7 mouse cellular contexts compared by ENCODE assay signal in the genomic region with DNA sequence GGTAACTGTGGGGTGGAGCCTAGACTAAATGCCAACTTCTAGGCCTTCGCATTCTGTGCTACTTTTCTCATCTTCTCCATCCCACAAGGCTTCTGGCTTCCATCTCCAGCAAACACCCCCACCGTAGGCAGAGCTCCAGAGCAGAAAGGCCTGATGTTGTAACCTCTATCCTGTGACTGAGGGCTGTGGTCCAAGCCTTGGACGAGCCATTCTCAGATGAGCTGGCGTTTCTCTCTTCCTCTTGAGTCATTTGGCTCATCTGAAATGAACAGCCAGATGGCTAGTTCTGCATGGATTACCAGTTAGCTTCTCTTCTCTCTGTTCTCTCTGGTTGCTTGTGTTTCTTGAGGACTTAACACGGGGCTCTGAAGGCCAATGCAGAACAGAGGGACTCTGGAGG. TPM values are rescaled to one million over a fixed set of nuclear protein-coding genes. Genes with fewer than 3 reads are reported as not detected.
DNase-seq lines count a peak whose midpoint lies in the region; ATAC-seq and TF ChIP-seq lines count a peak whose summit lies in the region.

No protein-coding gene starts in this region.

- no peaks in the 10 kb centered on the region for H3K27me3 ChIP-seq in lung, postnatal 0 days (replicated peaks; ENCODE audit: insufficient read depth, low read length)
- no peaks in the 10 kb centered on the region for H3K27me3 ChIP-seq in kidney, embryonic 16.5 days (ENCODE audit: insufficient read depth, low read length)

- ATAC-seq in cerebellum, adult (ENCODE audit: insufficient number of reproducible peaks, low FRiP score, low TSS enrichment): peak; percentile 87
- peak; percentile 64 for ATAC-seq in granulocyte monocyte progenitor cell, adult 5-6 weeks (replicated peaks; ENCODE audit: poor library complexity, severe bottlenecking)
- ATAC-seq in lung, postnatal 0 days: peak; percentile 54
- ATAC-seq in kidney, embryonic 16.5 days (ENCODE audit: low FRiP score, low TSS enrichment): no peak

- no peak overlapping the region for H3K9ac ChIP-seq in lung, postnatal 0 days (replicated peaks; ENCODE audit: low read depth)
- H3K9ac ChIP-seq in kidney, embryonic 16.5 days (replicated peaks; ENCODE audit: low read length): no peak overlapping the region

- DNase-seq in adipocyte (ENCODE audit: low spot score): peak; percentile 95
- DNase-seq in lung, postnatal 0 days (ENCODE audit: low spot score): peak; percentile 69
- DNase-seq in embryo, embryonic 9.5 days (ENCODE audit: extremely low spot score): no peak
- no peak for DNase-seq in c-Kit-positive CD71-positive TER-119-positive erythroid progenitor cells, embryonic 14.5 days (ENCODE audit: low spot score)

- H3K36me3 ChIP-seq in lung, postnatal 0 days (ENCODE audit: insufficient read depth, low read length): no peaks in the 10 kb centered on the region
- H3K36me3 ChIP-seq in kidney, embryonic 16.5 days (ENCODE audit: insufficient read depth, low read length): no peaks in the 10 kb centered on the region

- H3K9me3 ChIP-seq in lung, postnatal 0 days (ENCODE audit: low read length): no peaks in the 10 kb centered on the region
- H3K9me3 ChIP-seq in kidney, embryonic 16.5 days (ENCODE audit: low read length): no peaks in the 10 kb centered on the region

- WGBS in lung, postnatal 0 days: 45% methylated on average over 5 of the region's 5 CpGs
- WGBS in kidney, embryonic 16.5 days: 76% methylated on average over 5 of the region's 5 CpGs

- no peak overlapping the region for H3K4me2 ChIP-seq in lung, postnatal 0 days (replicated peaks; ENCODE audit: low read depth, low read length)
- no peak overlapping the region for H3K4me2 ChIP-seq in kidney, embryonic 16.5 days (replicated peaks; ENCODE audit: low read depth, low read length)

- H3K4me1 ChIP-seq in lung, postnatal 0 days (ENCODE audit: insufficient read depth, low read depth, low read length): no peaks in the 10 kb centered on the region
- H3K4me1 ChIP-seq in kidney, embryonic 16.5 days (ENCODE audit: insufficient read depth, low read length): no peaks in the 10 kb centered on the region

- no peak for TF ChIP-seq CTCF in lung, postnatal 0 days (IDR thresholded peaks at IDR 0.05)

- no peak overlapping the region for H3K4me3 ChIP-seq in lung, postnatal 0 days (ENCODE audit: low read depth, low read length)
- no peak overlapping the region for H3K4me3 ChIP-seq in kidney, embryonic 16.5 days (ENCODE audit: low read length)

- TF ChIP-seq EP300 in lung, postnatal 0 days (IDR thresholded peaks at IDR 0.05): no peak

- H3K27ac ChIP-seq in lung, postnatal 0 days (ENCODE audit: low read length): no peak overlapping the region
- no peak overlapping the region for H3K27ac ChIP-seq in kidney, embryonic 16.5 days (ENCODE audit: low read length)

RNA-seq across cellular contexts. Expression of gene Itgb2, which starts 14.9 kb away (rescaled TPM):
- 17.1 and 28.9 TPM in 2 replicates for total RNA-seq in granulocyte monocyte progenitor cell, adult 5-6 weeks (2014; fragmentation: Nextera tagmentation)
- 32.0 and 36.6 TPM in 2 replicates for total RNA-seq in granulocyte monocyte progenitor cell, adult 5-6 weeks (2017)
- polyA plus RNA-seq in lung, postnatal 0 days (2015; fragmentation: Nextera tagmentation; extraction: Ambion mirVana): 19.1 and 21.1 TPM in 2 replicates
- polyA plus RNA-seq in kidney, embryonic 16.5 days (2015; fragmentation: Nextera tagmentation; extraction: Ambion mirVana): 1.6 and 1.7 TPM in 2 replicates

RNA-seq across cellular contexts. Expression of gene Fam207a, which starts 29.3 kb away (rescaled TPM):
- 14.6 and 14.8 TPM in 2 replicates for total RNA-seq in granulocyte monocyte progenitor cell, adult 5-6 weeks (2014; fragmentation: Nextera tagmentation)
- total RNA-seq in granulocyte monocyte progenitor cell, adult 5-6 weeks (2017): 23.5 and 43.2 TPM in 2 replicates
- 26.8 and 27.2 TPM in 2 replicates for polyA plus RNA-seq in lung, postnatal 0 days (2015; fragmentation: Nextera tagmentation; extraction: Ambion mirVana)
- 36.5 and 36.6 TPM in 2 replicates for polyA plus RNA-seq in kidney, embryonic 16.5 days (2015; fragmentation: Nextera tagmentation; extraction: Ambion mirVana)

RNA-seq across cellular contexts. Expression of gene Pttg1ip, which starts 36.6 kb away (rescaled TPM):
- total RNA-seq in granulocyte monocyte progenitor cell, adult 5-6 weeks (2014; fragmentation: Nextera tagmentation): 36.6 and 39.0 TPM in 2 replicates
- 34.6 and 37.0 TPM in 2 replicates for total RNA-seq in granulocyte monocyte progenitor cell, adult 5-6 weeks (2017)
- polyA plus RNA-seq in lung, postnatal 0 days (2015; fragmentation: Nextera tagmentation; extraction: Ambion mirVana): 189 and 207 TPM in 2 replicates
- 194 and 206 TPM in 2 replicates for polyA plus RNA-seq in kidney, embryonic 16.5 days (2015; fragmentation: Nextera tagmentation; extraction: Ambion mirVana)

Comparison
In these comparisons a context has a peak if more than half of its experiments do, and no peak if none do; other contexts are left out.
1. DNase-seq: peak in adipocyte (single experiment) and lung, postnatal 0 days (single experiment); none in embryo, embryonic 9.5 days (single experiment) and c-Kit-positive CD71-positive TER-119-positive erythroid progenitor cells, embryonic 14.5 days (single experiment).